Mouse (Mus musculus) E14TG2a.4 (cell line): ENCODE results near the gene Ccdc14.

Source experiments
- CTCF ChIP-seq: conservative IDR thresholded peaks from 2 replicates; pipeline ENCODE4 v1.5.1; 2014; ENCODE audit warnings: low read length
- NANOG ChIP-seq: IDR thresholded peaks from 2 replicates; pipeline ENCODE4 v1.6.1; 2014; ENCODE audit warnings: borderline replicate concordance, low read length, mixed read lengths
- POU5F1 ChIP-seq: IDR thresholded peaks from 2 replicates; pipeline ENCODE4 v1.6.1; 2014; ENCODE audit warnings: low read length, borderline replicate concordance

DNA sequence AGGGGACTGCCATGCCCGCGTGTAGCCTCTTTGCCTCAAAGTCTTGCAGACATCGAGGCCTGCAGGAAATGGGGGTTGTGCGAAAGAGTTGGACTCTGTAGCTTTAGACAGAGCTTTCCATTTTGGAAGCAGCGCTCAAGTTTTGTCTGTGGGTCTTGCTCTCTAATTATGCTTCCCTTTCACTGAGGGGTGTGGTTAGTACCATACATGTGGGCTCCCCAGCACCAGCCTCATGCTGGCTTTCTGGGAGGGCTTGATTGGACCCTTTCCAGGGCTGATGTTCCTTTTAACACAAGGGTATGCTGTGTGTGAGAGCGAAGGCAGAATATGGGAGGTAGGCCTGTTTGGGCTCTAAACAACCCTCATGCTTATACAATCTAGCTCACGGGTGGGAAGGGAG is 66.6 kb downstream of the Ccdc14 start:
- TF ChIP-seq CTCF (no peak), NANOG (no peak), POU5F1 (no peak)
